Mouse (Mus musculus): Measurements from ENCODE around the gene Sctr. TPM values are rescaled to one million over a fixed set of nuclear protein-coding genes. Genes with fewer than 3 reads are reported as not detected.

The Sctr gene
- total RNA-seq, 2 experiments from 2014 or later, result not detected

- ATAC-seq (replicated peaks; ENCODE audit: poor library complexity, severe bottlenecking), result no peak
These were observed 91.6 kb downstream of the Sctr start for GRCm38 (mm10) chr1:120098327-120098726.

GRCm38 (mm10) chr1:120099483-120099882 lies 92.8 kb downstream of the Sctr start:
- peak; percentile 85 for ATAC-seq (replicated peaks; ENCODE audit: poor library complexity, severe bottlenecking)

- ATAC-seq (replicated peaks; ENCODE audit: poor library complexity, severe bottlenecking), result peak; percentile 80
These were observed 93.9 kb downstream of the Sctr start for GRCm38 (mm10) chr1:120100456-120101226.

DNA sequence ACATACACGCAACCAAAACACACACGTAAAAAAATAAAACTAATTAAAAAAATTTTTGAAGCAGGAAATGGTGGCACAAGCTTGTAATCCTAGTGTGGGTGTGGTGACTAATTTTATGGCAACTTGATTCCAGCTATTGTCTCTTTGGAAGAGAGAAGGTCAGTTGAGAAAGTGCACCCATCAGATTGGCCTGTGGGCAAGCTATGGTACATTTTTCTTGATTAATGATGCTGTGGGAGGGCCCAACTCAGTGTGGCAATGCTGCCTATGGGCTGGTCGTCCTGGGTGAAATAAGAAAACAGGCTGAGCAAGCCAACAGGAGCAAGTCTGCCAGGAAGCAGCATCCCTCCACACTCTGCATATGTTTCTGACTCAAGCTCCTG lies 94.5 kb downstream of the Sctr start:
- no peak for ATAC-seq (replicated peaks; ENCODE audit: poor library complexity, severe bottlenecking)

GRCm38 (mm10) chr1:120105556-120105959 lies 98.9 kb downstream of the Sctr start:
- peak; percentile 68 for ATAC-seq (replicated peaks; ENCODE audit: poor library complexity, severe bottlenecking)

DNA sequence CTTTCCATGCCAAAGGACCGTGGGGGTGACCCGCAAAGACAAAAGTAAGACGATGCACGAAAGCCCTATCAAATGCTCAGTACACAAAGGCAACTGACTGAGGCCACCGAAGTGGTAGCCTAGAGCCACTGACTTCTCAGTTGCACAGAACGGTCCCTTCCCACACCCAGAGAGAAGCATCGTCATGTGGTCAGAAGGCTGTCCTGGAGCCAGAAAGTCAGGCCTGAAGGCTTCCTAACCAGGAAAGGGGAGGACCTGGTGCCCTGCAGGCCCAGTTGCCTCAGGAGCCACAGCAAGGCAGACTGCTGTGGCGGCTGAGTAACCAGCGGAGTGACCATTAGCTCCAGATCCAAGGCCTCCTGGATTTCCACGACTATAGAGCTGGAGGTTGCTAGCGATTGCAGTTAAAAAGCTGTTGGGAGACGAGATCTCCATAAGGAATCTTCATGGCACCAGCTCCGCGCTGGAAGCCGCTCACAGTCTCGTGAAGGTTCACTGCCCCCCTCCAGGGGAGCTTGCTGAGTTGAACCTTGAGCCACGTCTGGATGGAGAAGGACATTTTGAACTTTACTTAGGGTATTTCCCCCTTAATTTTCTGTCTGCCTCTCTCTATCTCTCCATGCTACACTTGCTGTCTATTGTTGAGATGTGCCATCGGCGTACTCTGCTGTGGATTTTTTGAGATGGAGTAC lies 103.2 kb downstream of the Sctr start:
- ATAC-seq (replicated peaks; ENCODE audit: poor library complexity, severe bottlenecking), result no peak

DNA sequence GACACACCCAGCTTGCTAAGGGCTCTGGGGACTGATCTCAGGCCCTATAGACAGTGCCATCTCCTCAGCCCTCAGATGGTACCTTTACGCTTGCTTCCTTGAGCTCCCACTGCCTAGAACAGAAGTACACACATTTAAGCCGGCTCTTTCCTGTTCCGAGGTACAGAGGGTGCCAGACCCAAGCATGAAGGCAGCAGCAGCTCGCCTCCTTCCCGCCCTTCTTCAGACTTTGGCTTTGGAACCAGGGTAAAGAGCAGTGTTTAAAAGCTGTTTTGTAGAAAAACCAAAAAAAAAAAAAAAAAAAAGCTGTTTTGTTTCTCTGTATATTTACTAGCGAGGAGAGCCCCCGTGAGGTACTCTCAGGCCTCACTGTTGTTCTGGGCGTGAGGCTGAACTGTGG lies 105.1 kb downstream of the Sctr start:
- ATAC-seq (replicated peaks; ENCODE audit: poor library complexity, severe bottlenecking), result no peak

DNA sequence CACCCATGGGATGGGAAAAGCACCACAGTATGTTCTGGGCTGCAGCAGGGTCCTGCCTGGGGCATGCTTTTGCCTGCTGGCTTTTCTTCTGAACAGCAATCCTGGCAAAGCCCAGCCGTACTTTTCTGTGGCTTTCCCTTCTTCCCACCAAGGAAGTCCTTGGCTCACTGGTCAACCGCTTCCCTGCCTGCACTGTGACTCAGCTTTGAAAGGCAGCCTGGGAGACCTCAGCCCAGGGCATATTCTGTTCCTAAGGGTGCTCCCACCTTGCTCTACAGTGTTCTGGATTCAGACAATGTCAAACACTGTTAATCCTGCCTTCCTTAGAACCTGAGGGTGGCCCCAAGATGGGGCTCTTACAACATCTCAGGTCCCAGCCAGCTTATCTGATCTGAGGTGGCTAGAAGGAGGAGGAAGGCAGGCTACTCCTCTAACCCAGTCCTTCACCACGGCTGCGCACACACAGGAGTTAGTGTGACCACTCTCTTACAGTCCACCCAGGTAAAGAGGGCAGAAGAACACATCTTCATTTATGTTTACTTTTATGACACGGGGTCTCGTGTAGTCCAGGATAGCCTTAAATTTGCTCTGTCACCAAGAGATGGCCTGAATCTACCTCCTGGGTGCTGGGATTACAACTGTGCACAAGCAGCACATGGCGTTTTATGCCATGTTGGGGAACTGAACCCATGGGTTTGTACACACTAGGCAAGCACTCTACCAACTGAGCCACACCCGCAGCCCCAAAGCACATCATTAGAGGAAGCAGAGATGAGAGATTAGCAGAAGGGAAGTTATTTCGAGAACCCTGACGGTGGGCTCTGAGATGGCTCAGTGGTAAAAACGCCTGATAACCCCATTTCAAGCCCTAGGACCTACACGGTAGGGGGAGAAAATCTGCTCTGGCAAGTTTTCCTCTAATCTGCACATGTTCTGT lies 105.8 kb downstream of the Sctr start:
- peak; percentile 82 for ATAC-seq (replicated peaks; ENCODE audit: poor library complexity, severe bottlenecking)

Other genes starting within 250 kb of the Sctr start
- gene Ptpn4, start 169.3 kb upstream of the Sctr start, total RNA-seq (2014; fragmentation: Nextera tagmentation), result 23.0 and 28.0 TPM in 2 replicates
- 13.6 and 20.3 TPM in 2 replicates for gene Ptpn4, start 169.3 kb upstream of the Sctr start, total RNA-seq (2017)
- gene Tmem177, start 93.7 kb upstream of the Sctr start, total RNA-seq (2014; fragmentation: Nextera tagmentation), result 4.6 and 5.6 TPM in 2 replicates
- gene Tmem177, start 93.7 kb upstream of the Sctr start, total RNA-seq (2017), result 5.1 and 5.4 TPM in 2 replicates
- not detected in 2 replicates for gene Cfap221, start 9.7 kb upstream of the Sctr start, total RNA-seq (2014; fragmentation: Nextera tagmentation)
- gene Cfap221, start 9.7 kb upstream of the Sctr start, total RNA-seq (2017), result not detected in 2 replicates
- 1.3 TPM in 1 of 2 replicates, not detected in the other for gene Tmem37, start 67.2 kb downstream of the Sctr start, total RNA-seq (2014; fragmentation: Nextera tagmentation)
- gene Tmem37, start 67.2 kb downstream of the Sctr start, total RNA-seq (2017), result 0.65 TPM in 1 of 2 replicates, not detected in the other
- 410 and 536 TPM in 2 replicates for gene Dbi, start 114.2 kb downstream of the Sctr start, total RNA-seq (2014; fragmentation: Nextera tagmentation)
- 307 and 413 TPM in 2 replicates for gene Dbi, start 114.2 kb downstream of the Sctr start, total RNA-seq (2017)
- 11.4 and 12.2 TPM in 2 replicates for gene 3110009E18Rik, start 114.3 kb downstream of the Sctr start, total RNA-seq (2014; fragmentation: Nextera tagmentation)
- 2.2 and 4.5 TPM in 2 replicates for gene 3110009E18Rik, start 114.3 kb downstream of the Sctr start, total RNA-seq (2017)